Mouse (Mus musculus) midbrain, embryonic 15.5 days (tissue): ENCODE results near the gene Tmem138. TPM values are rescaled to one million over a fixed set of nuclear protein-coding genes. Genes with fewer than 3 reads are reported as not detected.

ENCODE experiments used
- ATAC-seq: fragments of 200-750 bp; cut with Nextera tagmentation; replicated peaks from 2 replicates; pipeline ENCODE4 v1.8.0; 2017; ENCODE audit warnings: moderate TSS enrichment
- H3K27ac ChIP-seq: fragments of 300-500 bp; sonication (generic); 2 replicates; pipeline ENCODE4 v1.5.1; 2015; ENCODE audit warnings: mild to moderate bottlenecking, inconsistent platforms
- H3K27me3 ChIP-seq: fragments of 300-500 bp; sonication (generic); replicated peaks from 2 replicates; pipeline ENCODE4 v1.6.1; 2015; ENCODE audit warnings: inconsistent platforms
- H3K36me3 ChIP-seq: fragments of 300-500 bp; sonication (generic); replicated peaks from 2 replicates; pipeline ENCODE4 v1.6.1; 2015; ENCODE audit warnings: inconsistent platforms
- H3K4me1 ChIP-seq: fragments of 300-500 bp; sonication (generic); 2 replicates; pipeline ENCODE4 v1.6.1; 2015; ENCODE audit warnings: inconsistent platforms
- H3K4me2 ChIP-seq: fragments of 300-500 bp; sonication (generic); 2 replicates; pipeline ENCODE4 v1.6.1; 2015; ENCODE audit warnings: inconsistent platforms, mild to moderate bottlenecking, moderate library complexity
- H3K4me3 ChIP-seq: fragments of 300-500 bp; sonication (generic); 2 replicates; pipeline ENCODE4 v1.5.1; 2015; ENCODE audit warnings: mild to moderate bottlenecking, inconsistent platforms
- H3K9ac ChIP-seq: fragments of 300-500 bp; sonication (generic); 2 replicates; pipeline ENCODE4 v1.6.1; 2015; ENCODE audit warnings: mild to moderate bottlenecking, inconsistent platforms
- H3K9me3 ChIP-seq: fragments of 300-500 bp; sonication (generic); 2 replicates; pipeline ENCODE4 v1.6.1; 2016; ENCODE audit warnings: inconsistent platforms
- WGBS: fragments of 180-500 bp; shearing (Covaris S2); methylation state at CpG from one replicate; pipeline ENCODE4 v1.1.7; 2015; ENCODE audit warnings: mixed read lengths; 5-methylcytosine and 5-hydroxymethylcytosine counted together
- polyA plus RNA-seq: library from polyadenylated mRNA; unstranded; fragments of >200 nt; fragmentation: Nextera tagmentation; extraction: Ambion mirVana; gene quantifications from 2 replicates; pipeline ENCODE4 v1.2.1, GENCODE M21; 2015

The Tmem138 gene
- polyA plus RNA-seq, 1 experiment from 2014 or later: 38.8 TPM

- ATAC-seq: no peak
- Histone ChIP-seq H3K9me3 (no peaks in the 10 kb centered on the region), H3K9ac (no peak overlapping the region), H3K4me3 (no peak overlapping the region), H3K36me3 (peaks cover 14% of the 10 kb centered on the region; the same call in 1 of the 2 replicates), H3K4me1 (no peaks in the 10 kb centered on the region), H3K27ac (no peak overlapping the region), H3K4me2 (no peak overlapping the region), H3K27me3 (no peaks in the 10 kb centered on the region)
- WGBS: 93% methylated on average over 6 of the region's 6 CpGs
Observed at GRCm38 (mm10) chr19:10591659-10592377, 14.7 kb upstream of the Tmem138 start.

- no peak for ATAC-seq
- WGBS: 79% methylated on average over 3 of the region's 3 CpGs
Observed at GRCm38 (mm10) chr19:10590301-10590700, 13.1 kb upstream of the Tmem138 start.

GRCm38 (mm10) chr19:10589127-10589857, 12.1 kb upstream of the Tmem138 start:
- H3K36me3 ChIP-seq: peaks cover 10% of the 10 kb centered on the region; the same call in 1 of the 2 replicates
- no peak overlapping the region for H3K4me3 ChIP-seq
- no peak overlapping the region for H3K4me2 ChIP-seq
- 73% methylated on average over 5 of the region's 5 CpGs for WGBS
- H3K9ac ChIP-seq: no peak overlapping the region
- no peak overlapping the region for H3K27ac ChIP-seq
- H3K9me3 ChIP-seq: no peaks in the 10 kb centered on the region
- no peaks in the 10 kb centered on the region for H3K27me3 ChIP-seq
- ATAC-seq: no peak
- no peaks in the 10 kb centered on the region for H3K4me1 ChIP-seq

More at GRCm38 (mm10) chr19:10590301-10590700, 13.1 kb upstream of the Tmem138 start:
- H3K4me1 ChIP-seq: no peaks in the 10 kb centered on the region
- no peak overlapping the region for H3K4me2 ChIP-seq
- no peak overlapping the region for H3K9ac ChIP-seq
- no peaks in the 10 kb centered on the region for H3K9me3 ChIP-seq
- no peaks in the 10 kb centered on the region for H3K27me3 ChIP-seq
- H3K27ac ChIP-seq: no peak overlapping the region
- H3K36me3 ChIP-seq: peaks cover 14% of the 10 kb centered on the region; the same call in 1 of the 2 replicates
- H3K4me3 ChIP-seq: no peak overlapping the region

- no peaks in the 10 kb centered on the region for H3K4me1 ChIP-seq
- 93% methylated on average over 8 of the region's 8 CpGs for WGBS
- no peaks in the 10 kb centered on the region for H3K9me3 ChIP-seq
- no peak for ATAC-seq
- no peak overlapping the region for H3K9ac ChIP-seq
- no peaks in the 10 kb centered on the region for H3K36me3 ChIP-seq
- H3K27ac ChIP-seq: no peak overlapping the region
- no peak overlapping the region for H3K4me2 ChIP-seq
- H3K27me3 ChIP-seq: no peaks in the 10 kb centered on the region
- no peak overlapping the region for H3K4me3 ChIP-seq
Observed at GRCm38 (mm10) chr19:10587231-10587630, 10.1 kb upstream of the Tmem138 start.

DNA sequence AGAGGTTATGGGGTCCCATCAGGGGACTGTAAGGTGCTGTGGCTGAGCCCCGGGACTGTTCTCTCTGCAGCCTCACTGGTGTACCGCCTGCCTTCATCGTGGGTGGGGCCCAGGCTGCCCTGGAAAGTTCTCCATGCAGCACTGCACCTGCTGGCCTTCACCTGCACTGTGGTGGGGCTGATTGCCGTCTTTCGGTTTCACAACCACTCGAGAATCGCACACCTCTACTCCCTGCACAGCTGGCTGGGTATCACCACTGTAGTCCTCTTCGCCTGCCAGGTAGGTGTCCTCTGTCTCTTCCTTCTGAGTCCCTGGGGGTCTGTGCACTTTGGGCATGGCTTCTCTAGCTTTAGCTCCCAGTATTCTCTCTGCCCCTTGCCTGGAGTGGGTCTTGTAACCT, 8.0 kb upstream of the Tmem138 start:
- WGBS: 91% methylated on average over 8 of the region's 8 CpGs
- no peaks in the 10 kb centered on the region for H3K9me3 ChIP-seq
- no peaks in the 10 kb centered on the region for H3K4me1 ChIP-seq
- no peak for ATAC-seq
- no peaks in the 10 kb centered on the region for H3K27me3 ChIP-seq
- H3K27ac ChIP-seq: no peak overlapping the region
- no peaks in the 10 kb centered on the region; the same call in 1 of the 2 replicates for H3K36me3 ChIP-seq
- H3K4me3 ChIP-seq: no peak overlapping the region
- no peak overlapping the region for H3K4me2 ChIP-seq
- H3K9ac ChIP-seq: no peak overlapping the region

DNA sequence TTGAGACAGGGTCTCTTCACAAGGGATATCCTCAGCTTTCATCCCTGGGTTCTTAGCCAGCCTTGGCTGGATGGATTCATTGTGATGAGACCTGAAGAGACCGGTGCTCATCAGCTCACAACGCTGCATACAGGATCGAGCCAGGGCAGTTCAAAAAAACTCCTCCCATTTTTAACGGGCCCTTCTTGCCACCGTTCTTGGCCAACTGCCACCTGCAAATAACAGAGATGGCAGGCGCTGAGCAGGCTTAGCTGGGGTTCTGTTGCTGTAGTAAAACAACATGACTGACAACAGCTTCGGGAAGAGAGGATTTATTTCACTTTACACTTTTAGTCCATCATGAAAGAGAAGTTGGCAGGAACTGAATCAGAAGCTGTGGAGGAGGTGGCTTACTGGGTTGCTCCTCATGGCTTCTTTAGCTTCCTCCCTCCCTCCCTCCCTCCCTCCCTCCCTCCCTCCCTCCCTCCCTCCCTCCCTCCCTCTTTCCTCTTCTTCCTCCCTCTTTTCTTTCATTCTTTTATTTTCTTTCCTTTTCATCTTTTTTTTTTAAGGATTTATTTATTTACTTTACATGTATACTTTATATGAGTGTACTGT, 6.5 kb upstream of the Tmem138 start:
- peaks cover 2% of the 10 kb centered on the region; the same call in 1 of the 2 replicates for H3K4me1 ChIP-seq
- no peak for ATAC-seq
- no peak overlapping the region for H3K9ac ChIP-seq
- no peak overlapping the region for H3K4me2 ChIP-seq
- H3K36me3 ChIP-seq: no peaks in the 10 kb centered on the region; the same call in 1 of the 2 replicates
- no peak overlapping the region for H3K27ac ChIP-seq
- H3K4me3 ChIP-seq: no peak overlapping the region
- H3K9me3 ChIP-seq: no peaks in the 10 kb centered on the region
- no peaks in the 10 kb centered on the region for H3K27me3 ChIP-seq
- 54% methylated on average over 7 of the region's 7 CpGs for WGBS

DNA sequence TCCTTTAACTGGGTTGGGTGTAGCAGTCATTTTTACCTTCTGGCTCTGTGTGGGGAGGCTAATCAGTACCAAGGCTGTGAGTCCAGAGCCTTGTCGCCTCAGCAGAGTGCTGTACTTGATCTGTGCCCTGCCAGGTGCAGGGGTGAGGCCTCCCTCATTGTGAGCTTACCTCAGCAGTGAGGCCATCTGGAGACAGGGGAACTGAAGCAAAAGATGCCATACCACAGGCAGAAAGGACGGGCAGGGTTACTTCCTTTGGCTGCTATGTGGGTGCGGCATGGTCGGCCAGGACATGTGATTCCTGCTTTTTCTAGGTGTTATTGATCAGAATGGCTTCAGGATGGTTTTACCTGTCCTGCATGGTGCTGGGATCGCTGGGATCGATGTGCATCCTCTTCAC, 4.8 kb upstream of the Tmem138 start:
- Histone ChIP-seq H3K4me1 (peaks cover 13% of the 10 kb centered on the region), H3K36me3 (no peaks in the 10 kb centered on the region; the same call in 1 of the 2 replicates), H3K4me2 (no peak overlapping the region), H3K9ac (no peak overlapping the region), H3K9me3 (no peaks in the 10 kb centered on the region), H3K4me3 (no peak overlapping the region), H3K27me3 (no peaks in the 10 kb centered on the region), H3K27ac (no peak overlapping the region)
- ATAC-seq: no peak
- WGBS: 84% methylated on average over 6 of the region's 6 CpGs

DNA sequence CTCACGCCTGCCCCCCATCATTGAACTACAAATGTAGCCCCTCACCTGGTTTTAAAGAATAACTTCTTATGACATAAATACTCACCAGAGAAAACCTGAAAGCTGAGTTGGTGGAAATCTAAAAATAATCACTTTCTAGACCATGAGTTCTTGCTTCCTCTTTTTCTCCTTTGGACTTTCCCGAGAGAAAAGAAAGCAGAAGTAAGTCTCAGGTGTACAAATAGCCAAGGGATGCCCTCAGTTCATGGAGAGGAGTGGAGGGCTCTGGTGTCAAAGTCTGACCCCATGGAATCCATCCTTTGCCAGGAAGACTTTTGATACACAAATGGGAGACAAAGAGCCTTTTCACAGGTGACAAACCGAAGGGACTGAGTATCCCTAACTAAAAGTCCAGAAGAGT, 3.6 kb upstream of the Tmem138 start:
- H3K27me3 ChIP-seq: no peaks in the 10 kb centered on the region
- H3K36me3 ChIP-seq: no peaks in the 10 kb centered on the region; the same call in 1 of the 2 replicates
- no peak overlapping the region for H3K4me3 ChIP-seq
- WGBS: 76% methylated on average over 3 of the region's 3 CpGs
- no peak overlapping the region for H3K27ac ChIP-seq
- H3K9me3 ChIP-seq: no peaks in the 10 kb centered on the region
- H3K4me1 ChIP-seq: peaks cover 20% of the 10 kb centered on the region
- no peak for ATAC-seq
- no peak overlapping the region for H3K9ac ChIP-seq
- no peak overlapping the region for H3K4me2 ChIP-seq

DNA sequence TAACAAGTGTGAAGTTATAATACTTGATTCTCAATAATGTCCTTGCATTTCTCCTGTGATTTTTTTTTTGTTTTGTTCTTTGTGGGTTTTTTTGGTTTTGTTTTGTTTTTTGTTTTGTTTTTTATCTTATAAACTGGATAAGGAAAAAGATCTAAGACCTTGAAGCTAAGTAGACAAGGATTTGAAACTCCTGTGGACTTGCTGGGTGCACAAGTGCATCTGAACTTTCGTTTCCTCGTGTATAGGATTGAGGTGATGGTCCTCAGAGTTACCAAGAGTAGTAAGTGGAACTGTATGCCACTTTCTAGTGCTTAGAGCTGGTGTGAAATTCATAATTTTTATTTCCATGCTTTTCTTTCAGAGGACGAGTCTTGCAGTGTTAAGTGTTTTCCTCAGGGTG, 2.9 kb upstream of the Tmem138 start:
- Histone ChIP-seq H3K27me3 (no peaks in the 10 kb centered on the region), H3K4me2 (no peak overlapping the region), H3K27ac (no peak overlapping the region), H3K9me3 (no peaks in the 10 kb centered on the region), H3K4me1 (peaks cover 26% of the 10 kb centered on the region), H3K36me3 (peaks cover 1% of the 10 kb centered on the region; the same call in 1 of the 2 replicates), H3K9ac (no peak overlapping the region), H3K4me3 (no peak overlapping the region)
- 83% methylated on average over 3 of the region's 3 CpGs for WGBS
- no peak for ATAC-seq

- Histone ChIP-seq H3K4me3 (no peak overlapping the region), H3K27me3 (no peaks in the 10 kb centered on the region), H3K36me3 (peaks cover 45% of the 10 kb centered on the region; the same call in 1 of the 2 replicates), H3K4me2 (no peak overlapping the region), H3K9me3 (no peaks in the 10 kb centered on the region), H3K4me1 (no peaks in the 10 kb centered on the region), H3K27ac (no peak overlapping the region), H3K9ac (no peak overlapping the region)
- ATAC-seq: no peak
- 95% methylated on average over 6 of the region's 6 CpGs for WGBS
Observed at GRCm38 (mm10) chr19:10569627-10570026, 7.5 kb downstream of the Tmem138 start.

DNA sequence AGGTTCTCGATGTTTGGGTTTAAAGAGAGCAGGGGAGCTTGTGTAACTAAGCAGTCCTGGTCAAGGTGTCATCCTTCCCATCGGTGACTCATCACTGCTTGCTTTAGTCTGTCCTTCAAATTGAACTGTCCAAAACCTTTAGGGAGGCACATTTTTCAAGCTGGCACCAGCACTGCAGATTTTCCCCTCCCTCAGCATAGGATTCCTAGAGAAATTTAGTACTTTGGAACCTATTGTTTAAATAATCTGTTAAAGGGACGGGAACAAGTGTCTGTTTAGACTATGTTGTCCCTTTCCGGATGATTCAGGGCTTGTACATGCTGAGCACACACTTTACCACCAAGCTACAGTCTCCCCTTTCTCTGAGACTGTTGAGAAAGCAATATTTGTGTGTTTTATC, 11.9 kb downstream of the Tmem138 start:
- Histone ChIP-seq H3K4me1 (no peaks in the 10 kb centered on the region), H3K27me3 (no peaks in the 10 kb centered on the region), H3K9me3 (no peaks in the 10 kb centered on the region), H3K36me3 (peaks cover 9% of the 10 kb centered on the region; the same call in 1 of the 2 replicates), H3K27ac (no peak overlapping the region), H3K4me3 (no peak overlapping the region), H3K9ac (no peak overlapping the region), H3K4me2 (no peak overlapping the region)
- WGBS: 88% methylated on average over 4 of the region's 4 CpGs
- no peak for ATAC-seq

GRCm38 (mm10) chr19:10564278-10564677, 12.9 kb downstream of the Tmem138 start:
- no peaks in the 10 kb centered on the region for H3K4me1 ChIP-seq
- H3K4me3 ChIP-seq: no peak overlapping the region
- no peak overlapping the region for H3K9ac ChIP-seq
- H3K27ac ChIP-seq: no peak overlapping the region
- 79% methylated on average over 6 of the region's 6 CpGs for WGBS
- no peaks in the 10 kb centered on the region for H3K9me3 ChIP-seq
- H3K27me3 ChIP-seq: no peaks in the 10 kb centered on the region
- 0 out of 2 replicates have a peak, but pooled peaks cover 4% of the 10 kb centered on the region for H3K36me3 ChIP-seq
- no peak for ATAC-seq
- no peak overlapping the region for H3K4me2 ChIP-seq
